Mouse (Mus musculus): Measurements from ENCODE around the gene Ulk3. TPM values are rescaled to one million over a fixed set of nuclear protein-coding genes. Genes with fewer than 3 reads are reported as not detected.

Gene Ulk3
- total and polyA plus RNA-seq, 3 experiments, result 5.0 to 11.9 TPM; not detected in 1

- H3K4me3 ChIP-seq (ENCODE audit: control insufficient read depth in 1 of 2, insufficient read depth in 1 of 2, low read depth in 2 of 2, low read length in 2 of 2), result no peak overlapping the region
- TF ChIP-seq MAFK (IDR thresholded peaks at IDR 0.05; ENCODE audit: borderline replicate concordance, low read depth, low read length), result no peak
- no peak for TF ChIP-seq CHD1 (IDR thresholded peaks at IDR 0.05; ENCODE audit: low read depth, low read length)
- no peak for TF ChIP-seq ZKSCAN1 (IDR thresholded peaks at IDR 0.05; ENCODE audit: low read depth, low read length)
- TF ChIP-seq SIN3A (IDR thresholded peaks at IDR 0.05; ENCODE audit: low read length), result no peak
- TF ChIP-seq MYC (IDR thresholded peaks at IDR 0.05; ENCODE audit: low read depth, low read length), result no peak
- DNase-seq (ENCODE audit: low read depth, low spot score), result no peak
- no peaks in the 10 kb centered on the region for H3K9me3 ChIP-seq (replicated peaks; ENCODE audit: insufficient read depth, low read length)
- no peak overlapping the region for H3K27ac ChIP-seq (ENCODE audit: control insufficient read depth, low read depth, low read length)
- peaks cover 0 to 6% of the 10 kb centered on the region in 2 experiments; a peak in 1 of 4 replicates for H3K36me3 ChIP-seq (ENCODE audit: control insufficient read depth in 1 of 2, insufficient read depth in 2 of 2, low read length in 2 of 2)
- H3K9ac ChIP-seq (ENCODE audit: control insufficient read depth, low read depth, low read length, poor library complexity, severe bottlenecking), result no peak overlapping the region
- H3K27me3 ChIP-seq (ENCODE audit: control insufficient read depth in 1 of 2, insufficient read depth in 2 of 2, low read length in 2 of 2), result no peaks in the 10 kb centered on the region
- H3K4me1 ChIP-seq (ENCODE audit: control insufficient read depth in 1 of 2, insufficient read depth in 2 of 2, low read length in 2 of 2), result 0 out of 4 replicates have a peak, but pooled peaks cover 0 to 3% of the 10 kb centered on the region in 2 experiments
- H3K79me2 ChIP-seq (ENCODE audit: control insufficient read depth, insufficient read depth, low read length, poor library complexity), result peaks cover 5% of the 10 kb centered on the region; the same call in 1 of the 2 replicates
Observed at GRCm38 (mm10) chr9:57627191-57627590, 37.9 kb downstream of the Ulk3 start.

GRCm38 (mm10) chr9:57627892-57628291 lies 38.6 kb downstream of the Ulk3 start:
- H3K4me3 ChIP-seq (ENCODE audit: control insufficient read depth in 1 of 2, insufficient read depth in 1 of 2, low read depth in 2 of 2, low read length in 2 of 2), result no peak overlapping the region
- H3K4me1 ChIP-seq (ENCODE audit: control insufficient read depth in 1 of 2, insufficient read depth in 2 of 2, low read length in 2 of 2), result 0 out of 4 replicates have a peak, but pooled peaks cover 0 to 3% of the 10 kb centered on the region in 2 experiments
- TF ChIP-seq MEF2A (IDR thresholded peaks at IDR 0.05; ENCODE audit: extremely low read depth, insufficient replicate concordance, low read depth, low read length, poor library complexity, severe bottlenecking) (no peak), POLR2AphosphoS5 (IDR thresholded peaks at IDR 0.05; ENCODE audit: borderline replicate concordance, low read depth, low read length) (no peak), MYC (IDR thresholded peaks at IDR 0.05; ENCODE audit: low read depth, low read length) (no peak), MXI1 (IDR thresholded peaks at IDR 0.05; ENCODE audit: low read depth, low read length) (no peak), POLR2AphosphoS2 (IDR thresholded peaks at IDR 0.05; ENCODE audit: low read length) (no peak), GATA1 (IDR thresholded peaks at IDR 0.05; ENCODE audit: low read depth, low read length) (no peak), CHD1 (IDR thresholded peaks at IDR 0.05; ENCODE audit: low read depth, low read length) (no peak), TAL1 (IDR thresholded peaks at IDR 0.05; ENCODE audit: low read length) (no peak), JUND (IDR thresholded peaks at IDR 0.05; ENCODE audit: low read depth, low read length) (no peak), ZMIZ1 (IDR thresholded peaks at IDR 0.05; ENCODE audit: low read depth, low read length) (no peak), USF1 (IDR thresholded peaks at IDR 0.05; ENCODE audit: low read depth, low read length) (no peak)
- no peaks in the 10 kb centered on the region for H3K9me3 ChIP-seq (replicated peaks; ENCODE audit: insufficient read depth, low read length)
- peaks cover 6% of the 10 kb centered on the region for H3K79me2 ChIP-seq (ENCODE audit: control insufficient read depth, insufficient read depth, low read length, poor library complexity)
- no peaks in the 10 kb centered on the region for H3K27me3 ChIP-seq (ENCODE audit: control insufficient read depth in 1 of 2, insufficient read depth in 2 of 2, low read length in 2 of 2)
- H3K36me3 ChIP-seq (ENCODE audit: control insufficient read depth in 1 of 2, insufficient read depth in 2 of 2, low read length in 2 of 2), result peaks cover 0 to 6% of the 10 kb centered on the region in 2 experiments; a peak in 1 of 4 replicates
- DNase-seq (ENCODE audit: low read depth, low spot score), result no peak
- H3K27ac ChIP-seq (ENCODE audit: control insufficient read depth, low read depth, low read length), result no peak overlapping the region
- no peak overlapping the region for H3K9ac ChIP-seq (ENCODE audit: control insufficient read depth, low read depth, low read length, poor library complexity, severe bottlenecking)

GRCm38 (mm10) chr9:57628717-57629116 lies 39.5 kb downstream of the Ulk3 start:
- no peak overlapping the region for H3K4me3 ChIP-seq (ENCODE audit: control insufficient read depth in 1 of 2, insufficient read depth in 1 of 2, low read depth in 2 of 2, low read length in 2 of 2)
- no peaks in the 10 kb centered on the region for H3K27me3 ChIP-seq (ENCODE audit: control insufficient read depth in 1 of 2, insufficient read depth in 2 of 2, low read length in 2 of 2)
- peaks cover 14% of the 10 kb centered on the region for H3K79me2 ChIP-seq (ENCODE audit: control insufficient read depth, insufficient read depth, low read length, poor library complexity)
- H3K36me3 ChIP-seq (ENCODE audit: control insufficient read depth in 1 of 2, insufficient read depth in 2 of 2, low read length in 2 of 2), result peaks cover 0 to 8% of the 10 kb centered on the region in 2 experiments; a peak in 1 of 4 replicates
- no peaks in the 10 kb centered on the region for H3K9me3 ChIP-seq (replicated peaks; ENCODE audit: insufficient read depth, low read length)
- no peak for DNase-seq (ENCODE audit: low read depth, low spot score)
- H3K4me1 ChIP-seq (ENCODE audit: control insufficient read depth in 1 of 2, insufficient read depth in 2 of 2, low read length in 2 of 2), result 0 out of 4 replicates have a peak, but pooled peaks cover 0 to 2% of the 10 kb centered on the region in 2 experiments
- H3K27ac ChIP-seq (ENCODE audit: control insufficient read depth, low read depth, low read length), result no peak overlapping the region
- TF ChIP-seq MAX (IDR thresholded peaks at IDR 0.05; ENCODE audit: low read length) (no peak), CHD2 (IDR thresholded peaks at IDR 0.05; ENCODE audit: low read length) (no peak), TBP (IDR thresholded peaks at IDR 0.05; ENCODE audit: low read depth, low read length) (no peak), POLR2AphosphoS2 (IDR thresholded peaks at IDR 0.05; ENCODE audit: low read length) (no peak), KAT2A (conservative IDR thresholded peaks at IDR 0.05; ENCODE audit: low read depth, low read length) (no peak)
- H3K9ac ChIP-seq (ENCODE audit: control insufficient read depth, low read depth, low read length, poor library complexity, severe bottlenecking), result no peak overlapping the region
